Mouse (Mus musculus) cerebral cortex, adult 2 months (tissue): ENCODE data around the gene Gm4792.

Experiments
- WGBS: fragments of 180-500 bp; shearing (Covaris S2); methylation state at CpG from one replicate; pipeline ENCODE4 v1.1.7; 2018; 5-methylcytosine and 5-hydroxymethylcytosine counted together

Gm4792 gene

GRCm38 (mm10) chr10:94298471-94298870 lies at the start of gene Gm4792:
Gene Gm4792 (minus strand): TSS chr10:94298703.
- 93% methylated on average over 3 of the region's 3 CpGs for whole genome bisulfite sequencing

GRCm38 (mm10) chr10:94347959-94348358 lies 49.5 kb upstream of the Gm4792 start:
- WGBS = 98% methylated on average over 10 of the region's 10 CpGs

GRCm38 (mm10) chr10:94347296-94347695 lies 48.8 kb upstream of the Gm4792 start:
- 67% methylated on average over 10 of the region's 10 CpGs for WGBS

DNA sequence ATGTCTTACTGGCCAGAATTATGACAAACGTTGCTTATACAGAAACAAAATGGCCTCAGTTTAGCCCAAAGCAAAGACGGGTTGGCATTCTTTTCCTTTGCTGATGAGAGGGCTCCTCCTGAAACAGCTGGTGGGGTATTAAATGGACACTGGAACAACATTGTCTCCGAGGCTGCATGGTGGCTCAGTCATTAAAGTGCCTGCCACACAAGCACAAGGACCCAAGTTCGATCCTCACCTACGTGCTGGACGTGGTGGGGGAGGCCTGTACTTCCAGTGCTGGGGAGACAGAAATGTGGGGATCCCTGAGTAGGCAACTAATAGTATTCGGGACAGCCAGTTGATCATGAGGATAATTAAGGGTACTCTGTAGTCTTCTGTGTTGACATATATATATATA lies 48.1 kb upstream of the Gm4792 start:
- WGBS = 93% methylated on average over 7 of the region's 7 CpGs

DNA sequence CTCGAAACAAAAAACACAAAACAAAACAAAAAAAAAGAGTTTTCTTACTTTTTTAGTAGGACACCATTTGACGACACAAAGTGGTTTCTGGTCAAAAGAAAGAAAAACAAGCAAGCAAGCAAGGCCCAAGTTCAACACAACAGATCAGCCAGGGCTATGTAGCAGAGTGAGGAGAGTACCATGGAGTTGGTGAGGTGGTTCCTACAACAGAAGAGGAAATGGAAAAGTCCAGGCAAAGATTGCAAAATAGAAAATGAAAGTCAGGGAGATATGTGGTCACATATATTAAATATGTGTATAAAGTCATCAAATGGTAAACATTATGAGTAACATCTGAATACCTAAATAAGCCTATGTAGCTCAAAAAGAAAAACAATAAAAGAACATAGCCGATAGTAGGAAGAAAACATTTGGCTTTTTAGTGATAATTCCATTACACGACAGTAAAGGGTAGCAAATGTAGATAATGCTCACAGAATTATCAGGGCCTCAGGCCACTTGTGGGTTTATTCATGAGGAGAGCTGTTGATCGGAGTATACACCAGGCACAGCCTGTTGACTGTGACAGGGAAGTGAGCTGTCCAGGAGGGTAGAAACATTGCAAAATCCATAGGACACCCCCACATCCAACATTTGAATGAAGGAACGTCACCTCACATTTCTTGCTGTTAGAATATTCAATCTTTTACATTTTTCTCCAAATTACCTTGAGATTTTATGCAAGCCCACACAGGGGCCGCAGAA lies 47.2 kb upstream of the Gm4792 start:
- 95% methylated on average over 7 of the region's 7 CpGs for WGBS

DNA sequence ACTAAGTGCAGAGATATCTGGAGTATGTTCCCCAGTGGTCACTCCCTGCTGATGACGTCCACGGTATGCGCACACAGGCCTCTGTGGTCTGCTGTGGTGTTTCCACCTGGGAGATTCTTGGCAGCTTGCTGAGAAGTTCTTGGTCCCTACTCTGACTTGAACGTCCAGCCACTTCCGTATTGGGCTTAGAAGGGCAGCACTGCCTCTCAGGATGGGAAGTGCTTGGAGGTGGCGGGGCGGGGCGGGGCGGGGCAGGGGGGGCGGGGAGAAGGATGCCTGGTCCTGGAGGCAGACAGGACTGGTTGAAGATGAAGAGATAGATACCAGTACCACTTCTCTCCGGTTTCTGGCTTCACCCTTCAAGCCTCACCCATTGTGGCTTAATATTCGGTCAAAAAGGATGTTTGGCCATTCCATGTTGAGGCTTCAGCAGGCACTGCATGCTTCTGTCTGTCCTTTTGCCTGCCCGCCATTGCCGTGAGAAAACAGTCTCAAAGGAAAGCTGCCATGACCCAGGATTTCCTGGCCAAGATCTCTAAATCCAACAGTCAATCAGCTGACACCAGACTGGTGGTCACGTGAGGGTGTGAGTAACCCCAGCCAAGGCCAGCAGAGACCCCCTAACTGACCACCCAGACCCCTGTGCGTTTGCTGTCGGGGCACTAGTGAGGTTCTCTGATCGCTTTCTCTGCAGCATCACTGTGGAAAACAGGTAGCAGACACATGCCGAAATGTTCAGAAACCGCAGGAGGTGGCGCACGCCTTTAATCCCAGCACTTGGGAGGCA lies 46.3 kb upstream of the Gm4792 start:
- WGBS = 62% methylated on average over 22 of the region's 22 CpGs

GRCm38 (mm10) chr10:94343581-94343980 lies 45.1 kb upstream of the Gm4792 start:
- WGBS = 43% methylated on average over 7 of the region's 7 CpGs

- 66% methylated on average over 7 of the region's 7 CpGs for WGBS
Observed at GRCm38 (mm10) chr10:94342256-94342655, 43.8 kb upstream of the Gm4792 start.

GRCm38 (mm10) chr10:94341501-94341900 lies 43.0 kb upstream of the Gm4792 start:
- WGBS = 60% methylated on average over 17 of the region's 17 CpGs

DNA sequence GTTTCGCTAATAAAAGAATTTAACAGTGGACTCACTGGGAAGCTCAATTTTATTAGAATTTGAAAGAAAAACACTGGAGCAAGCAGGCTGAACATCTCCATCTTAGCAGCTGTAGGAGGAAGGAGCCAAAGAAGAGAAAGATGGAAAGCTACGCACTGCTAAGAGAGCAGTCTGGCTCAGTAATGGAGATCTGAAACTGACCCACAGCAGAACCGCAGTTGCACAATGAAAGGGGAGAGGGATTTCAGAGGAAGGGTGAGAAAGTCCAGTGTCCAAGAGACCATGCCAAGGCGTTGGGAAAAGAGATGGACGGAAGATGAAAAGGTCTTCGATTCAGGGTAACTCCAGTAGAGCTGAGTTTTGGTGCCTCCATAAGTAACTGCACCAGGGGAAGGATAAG lies 37.6 kb upstream of the Gm4792 start:
- 90% methylated on average over 6 of the region's 6 CpGs for WGBS

GRCm38 (mm10) chr10:94335047-94335446 lies 36.5 kb upstream of the Gm4792 start:
- 88% methylated on average over 10 of the region's 10 CpGs for WGBS

DNA sequence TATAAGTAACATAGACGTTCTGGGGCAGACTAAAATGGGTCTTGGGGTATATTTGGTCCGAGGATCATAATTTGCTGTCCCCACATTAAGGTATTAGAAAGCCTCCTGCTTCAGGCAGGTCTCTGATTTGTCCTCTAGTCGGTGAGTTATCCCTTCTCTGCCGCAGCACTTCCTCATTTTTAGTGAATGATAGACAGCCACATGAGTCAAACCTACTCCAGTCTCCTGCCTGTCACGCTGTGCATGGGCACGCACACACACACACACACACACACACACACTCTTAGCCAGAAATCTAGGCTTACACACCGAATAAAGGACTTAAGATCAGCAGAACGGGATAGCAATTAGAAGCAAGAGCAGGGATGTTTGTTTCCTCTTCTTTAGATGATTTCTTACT lies 34.8 kb upstream of the Gm4792 start:
- WGBS = 78% methylated on average over 8 of the region's 8 CpGs

GRCm38 (mm10) chr10:94332358-94333137 lies 34.0 kb upstream of the Gm4792 start:
- WGBS = 78% methylated on average over 16 of the region's 16 CpGs

- 33% methylated on average over 5 of the region's 5 CpGs for WGBS
Observed at GRCm38 (mm10) chr10:94329962-94330361, 31.5 kb upstream of the Gm4792 start.

GRCm38 (mm10) chr10:94318574-94318973 lies 20.1 kb upstream of the Gm4792 start:
- 8% methylated on average over 4 of the region's 4 CpGs for WGBS

GRCm38 (mm10) chr10:94313146-94313545 lies 14.6 kb upstream of the Gm4792 start:
- 91% methylated on average over 4 of the region's 4 CpGs for WGBS

DNA sequence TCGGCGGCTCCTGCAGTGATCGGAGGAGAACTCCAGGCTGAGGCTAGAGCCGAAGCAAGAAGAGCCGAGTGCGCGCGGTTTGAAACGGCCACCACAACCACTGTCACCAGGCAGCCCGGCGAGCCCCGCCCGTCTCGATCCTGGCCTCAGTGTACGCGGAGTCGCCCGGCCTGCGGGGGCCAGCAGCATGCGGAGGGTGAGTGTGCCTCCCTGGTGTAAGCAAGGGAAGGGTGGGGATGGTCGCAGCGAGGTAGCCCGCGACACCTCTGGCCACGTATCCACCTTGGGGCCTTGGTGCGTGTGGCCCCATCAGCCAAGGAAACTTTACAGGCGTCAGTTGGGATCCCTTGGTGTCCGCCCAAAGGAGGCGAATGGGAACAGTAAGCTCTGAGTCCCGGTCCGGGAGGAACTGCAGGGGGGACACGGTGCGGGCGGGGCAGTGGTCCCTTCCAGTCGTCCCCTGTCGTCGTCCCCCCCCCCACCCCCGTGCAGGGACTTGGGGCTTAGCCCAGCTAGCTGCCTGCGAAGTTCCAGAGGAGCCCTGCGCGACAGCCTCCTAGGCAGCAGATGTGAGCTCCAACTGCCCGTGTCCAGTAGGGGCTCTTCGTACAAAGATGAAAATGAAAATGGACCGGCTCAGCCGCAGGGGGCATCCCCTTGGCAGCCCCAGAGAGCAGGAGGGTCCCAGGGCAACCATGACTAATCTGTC lies 13.7 kb upstream of the Gm4792 start:
- 2% methylated on average over 45 of the region's 45 CpGs for WGBS

GRCm38 (mm10) chr10:94311511-94312006 lies 13.1 kb upstream of the Gm4792 start, which contains the start of gene Tmcc3:
Gene Tmcc3 (plus strand): TSS chr10:94311949.
- WGBS = 5% methylated on average over 19 of the region's 19 CpGs

GRCm38 (mm10) chr10:94310499-94311267 lies 12.2 kb upstream of the Gm4792 start:
- WGBS = 52% methylated on average over 9 of the region's 9 CpGs

GRCm38 (mm10) chr10:94305526-94305925 lies 7.0 kb upstream of the Gm4792 start:
- 76% methylated on average over 5 of the region's 5 CpGs for WGBS
